Mouse (Mus musculus) embryonic fibroblast, embryonic 13.5 days (primary cell): ENCODE data around the gene Pbx4. TPM values are rescaled to one million over a fixed set of nuclear protein-coding genes. Genes with fewer than 3 reads are reported as not detected.

ENCODE experiments used
- H3K27ac ChIP-seq: 2 replicates; pipeline ENCODE4 v1.5.1; 2012; ENCODE audit warnings: low read length, control low read depth, inconsistent platforms; ENCODE audit not compliant: insufficient read depth
- H3K4me1 ChIP-seq: 2 replicates; pipeline ENCODE4 v1.6.1; 2011; ENCODE audit warnings: low read length; ENCODE audit not compliant: control insufficient read depth, insufficient read depth
- H3K4me3 ChIP-seq: 2 replicates; pipeline ENCODE4 v1.5.1; 2011; ENCODE audit warnings: mild to moderate bottlenecking, control low read depth, low read length; ENCODE audit not compliant: insufficient read depth
- CTCF ChIP-seq: IDR thresholded peaks from 2 replicates; pipeline ENCODE4 v1.5.1; 2011; ENCODE audit warnings: mild to moderate bottlenecking, control low read depth, low read length, moderate library complexity, borderline replicate concordance; ENCODE audit not compliant: insufficient read depth
- POLR2A ChIP-seq: IDR thresholded peaks from 2 replicates; pipeline ENCODE4 v1.6.1; 2011; ENCODE audit warnings: low read depth, mild to moderate bottlenecking, control low read depth, low read length, moderate library complexity
- polyA plus RNA-seq: library from polyadenylated mRNA; stranded (reverse); fragments of >200 nt; gene quantifications from 2 replicates; pipeline ENCODE4 v1.2.4, GENCODE M21; 2011; ENCODE audit warnings: low read depth; ENCODE audit not compliant: missing spikeins, insufficient read length

The Pbx4 gene
- polyA plus RNA-seq, 1 experiment = 3.6 TPM

DNA sequence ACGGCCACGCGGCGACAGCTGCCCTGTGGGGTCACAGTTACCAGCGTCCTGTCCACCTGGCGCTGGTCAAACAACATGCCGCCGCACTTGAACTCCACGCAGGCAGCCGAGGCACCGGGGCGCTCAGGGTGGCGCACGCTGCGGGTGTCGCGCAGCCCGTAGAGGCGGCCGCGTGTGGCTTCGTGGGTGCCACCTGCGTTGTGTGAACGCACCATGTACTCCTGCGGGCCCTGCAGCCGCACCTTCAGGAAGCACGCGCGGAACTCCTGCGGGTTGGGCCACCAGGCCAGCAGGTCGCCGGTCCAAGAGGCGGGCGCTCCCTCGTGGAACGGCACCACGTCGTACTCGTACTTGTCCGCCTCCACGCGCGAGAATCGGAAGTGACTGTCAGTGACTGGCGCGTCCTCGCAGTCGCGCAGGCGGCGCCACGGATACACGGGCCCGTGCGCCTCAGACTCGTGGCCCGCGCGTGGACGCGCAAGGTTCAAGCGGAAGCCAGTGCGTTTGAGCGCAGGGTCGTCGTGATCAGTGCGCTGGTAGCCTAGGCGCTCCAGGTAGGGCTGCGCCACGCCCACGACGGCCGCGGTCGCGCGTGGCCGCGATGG, 49.1 kb downstream of the Pbx4 start:
- Histone ChIP-seq H3K4me3 (no peak overlapping the region), H3K27ac (no peak overlapping the region), H3K4me1 (no peaks in the 10 kb centered on the region)
- no peak for TF ChIP-seq POLR2A
- no peak for TF ChIP-seq CTCF

DNA sequence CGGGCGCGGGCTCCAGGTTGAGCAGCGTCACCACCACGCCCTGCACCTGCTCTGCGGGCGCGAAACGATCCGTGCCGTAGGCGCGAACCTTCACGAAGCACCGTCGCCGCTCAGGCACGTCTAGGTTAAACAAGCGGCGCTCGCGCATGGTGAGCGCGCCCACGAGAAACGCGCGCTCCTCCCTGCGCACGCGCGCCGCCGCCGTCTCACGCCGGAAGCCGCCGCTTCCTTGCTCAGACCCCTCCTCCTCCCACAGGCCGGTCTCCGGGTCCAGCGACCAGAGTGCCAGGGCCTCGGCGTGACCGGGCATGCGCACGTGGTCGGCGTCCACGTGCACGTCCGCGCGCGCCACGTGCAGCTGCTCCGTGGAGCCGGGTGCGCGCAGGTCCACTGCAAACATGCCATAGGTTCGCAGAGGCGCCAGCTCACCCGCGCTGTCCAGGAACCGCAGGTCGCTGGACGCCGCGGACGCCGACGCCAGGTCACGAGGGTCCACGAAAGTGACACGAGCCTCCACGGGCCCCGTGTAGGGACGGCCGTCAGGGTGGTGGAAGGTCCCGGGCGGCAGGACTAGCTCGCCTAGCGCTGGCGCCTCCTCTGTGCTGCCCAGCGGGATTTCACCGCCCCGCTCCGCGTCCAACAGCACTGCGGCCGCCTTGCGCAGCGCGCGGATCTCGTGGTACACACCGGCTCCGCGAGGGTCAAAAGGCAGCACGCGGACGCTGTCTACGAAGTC, 49.9 kb downstream of the Pbx4 start:
- TF ChIP-seq CTCF (no peak), POLR2A (no peak)
- Histone ChIP-seq H3K27ac (no peak overlapping the region), H3K4me3 (no peak overlapping the region), H3K4me1 (no peaks in the 10 kb centered on the region)

DNA sequence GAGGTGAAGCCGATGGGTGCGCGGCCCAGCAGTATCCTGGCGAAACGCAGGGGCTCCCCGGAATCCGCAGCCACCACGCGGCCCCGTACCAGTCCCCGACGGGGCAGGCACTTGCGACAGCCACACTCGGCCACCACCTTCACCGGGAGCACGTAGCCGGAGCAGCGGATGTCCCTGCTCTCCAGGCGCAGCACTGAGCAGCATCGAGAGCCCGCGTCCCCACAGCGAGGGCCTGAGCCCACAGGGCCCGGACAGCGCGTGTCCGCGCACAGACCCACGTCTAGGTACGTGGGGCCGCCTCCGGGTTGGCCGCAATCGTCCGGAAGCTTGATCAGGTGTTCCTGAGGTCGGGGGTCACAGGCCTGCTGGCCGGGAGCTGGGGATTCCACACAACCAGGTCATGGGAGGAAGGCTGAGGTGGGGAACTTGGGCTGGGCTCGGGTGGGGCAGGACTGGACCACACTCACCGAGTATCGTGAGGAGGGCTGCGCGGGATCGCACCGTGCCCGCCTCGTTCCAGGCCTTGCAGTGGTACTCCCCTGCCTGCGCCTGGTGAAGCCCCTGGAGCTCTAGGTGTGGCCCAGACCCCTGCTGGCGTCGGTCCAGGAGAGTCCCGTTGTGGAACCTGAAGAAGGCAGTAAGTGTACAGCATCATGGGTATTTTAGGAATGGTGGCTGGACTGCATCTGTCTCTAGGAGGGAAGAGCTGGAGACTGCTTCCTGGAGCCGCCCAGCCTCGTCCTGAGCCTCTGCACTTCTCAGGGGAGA, 50.7 kb downstream of the Pbx4 start:
- H3K27ac ChIP-seq = no peak overlapping the region
- TF ChIP-seq CTCF = no peak
- no peak for TF ChIP-seq POLR2A
- H3K4me1 ChIP-seq = no peaks in the 10 kb centered on the region
- no peak overlapping the region for H3K4me3 ChIP-seq

DNA sequence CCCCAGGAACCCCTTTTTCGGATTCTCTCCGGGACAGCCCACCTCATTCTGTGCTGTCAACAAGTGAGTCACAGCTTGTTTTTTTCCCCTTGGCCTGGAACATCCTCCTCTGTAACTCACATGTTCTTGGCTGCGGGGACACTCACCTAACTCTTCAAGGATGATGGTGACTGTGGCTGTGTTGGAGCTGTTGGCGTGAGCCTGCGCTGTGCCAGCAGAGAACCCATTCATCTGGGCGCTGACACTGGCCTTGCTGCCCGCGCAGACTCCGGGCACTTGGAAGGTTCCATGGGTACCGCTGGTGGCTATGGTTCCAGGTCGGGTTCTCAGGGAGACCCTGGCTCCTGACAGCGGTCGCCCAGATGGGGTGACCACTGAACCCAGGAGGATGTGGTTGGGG, 51.9 kb downstream of the Pbx4 start:
- TF ChIP-seq CTCF (no peak), POLR2A (no peak)
- Histone ChIP-seq H3K4me3 (no peak overlapping the region), H3K27ac (no peak overlapping the region), H3K4me1 (no peaks in the 10 kb centered on the region)

DNA sequence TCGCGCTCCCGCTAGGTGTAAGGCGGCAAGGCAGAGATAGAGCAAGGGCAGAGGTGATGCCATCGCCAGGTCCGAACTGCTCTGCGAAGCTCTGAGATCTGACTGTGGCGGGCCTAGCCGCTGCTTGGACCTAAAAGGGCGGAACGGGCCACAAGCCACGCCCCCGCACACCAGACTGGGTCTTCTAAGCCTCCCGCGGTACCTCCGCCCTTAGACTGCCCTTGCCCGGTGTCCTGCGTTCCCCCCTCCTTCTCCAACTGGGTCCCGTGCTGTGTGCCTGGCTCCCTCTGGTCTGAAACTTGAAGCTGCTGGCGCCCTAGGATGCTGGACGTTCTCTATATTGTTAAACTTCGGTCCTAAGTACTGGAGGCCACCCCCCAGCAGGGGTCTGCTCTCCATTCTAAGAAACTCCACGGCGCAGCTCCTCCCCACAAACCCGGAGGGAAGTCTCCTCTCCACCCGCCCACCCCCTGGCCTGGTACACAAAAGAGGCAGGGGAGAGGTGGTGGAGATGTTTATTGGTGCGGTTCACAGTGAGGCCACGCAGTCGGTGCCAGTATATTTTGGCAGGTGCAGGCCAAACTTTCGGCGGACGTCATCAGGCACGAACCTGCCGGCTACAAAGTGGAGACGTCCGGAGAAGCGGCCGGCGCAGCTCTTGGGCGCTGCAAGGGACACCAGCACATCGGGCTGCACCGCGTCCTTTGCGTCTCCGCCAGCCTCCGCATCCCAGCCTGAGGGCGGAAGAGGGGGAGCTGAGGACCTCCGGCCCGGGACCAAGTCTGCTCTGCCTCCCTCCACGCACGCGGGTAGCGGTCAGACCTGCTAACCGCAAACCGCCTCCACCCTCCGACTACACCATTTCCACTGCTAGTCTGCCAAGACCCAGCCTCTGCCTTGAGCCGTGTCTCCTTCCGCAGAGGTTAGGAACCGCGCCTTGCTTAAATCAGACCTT, 55.3 kb downstream of the Pbx4 start, which contains the start of gene Cilp2:
Gene Cilp2 (minus strand): TSS at position 399 of the 955 bp plus-strand sequence.
- no peak for TF ChIP-seq POLR2A
- TF ChIP-seq CTCF = no peak
- no peak within 1 kb of the TSS for H3K27ac ChIP-seq
- H3K4me3 ChIP-seq = peak within 1 kb of the TSS; percentile 4; the same call in 1 of the 2 replicates
- H3K4me1 ChIP-seq = no peaks in the 10 kb centered on the region

DNA sequence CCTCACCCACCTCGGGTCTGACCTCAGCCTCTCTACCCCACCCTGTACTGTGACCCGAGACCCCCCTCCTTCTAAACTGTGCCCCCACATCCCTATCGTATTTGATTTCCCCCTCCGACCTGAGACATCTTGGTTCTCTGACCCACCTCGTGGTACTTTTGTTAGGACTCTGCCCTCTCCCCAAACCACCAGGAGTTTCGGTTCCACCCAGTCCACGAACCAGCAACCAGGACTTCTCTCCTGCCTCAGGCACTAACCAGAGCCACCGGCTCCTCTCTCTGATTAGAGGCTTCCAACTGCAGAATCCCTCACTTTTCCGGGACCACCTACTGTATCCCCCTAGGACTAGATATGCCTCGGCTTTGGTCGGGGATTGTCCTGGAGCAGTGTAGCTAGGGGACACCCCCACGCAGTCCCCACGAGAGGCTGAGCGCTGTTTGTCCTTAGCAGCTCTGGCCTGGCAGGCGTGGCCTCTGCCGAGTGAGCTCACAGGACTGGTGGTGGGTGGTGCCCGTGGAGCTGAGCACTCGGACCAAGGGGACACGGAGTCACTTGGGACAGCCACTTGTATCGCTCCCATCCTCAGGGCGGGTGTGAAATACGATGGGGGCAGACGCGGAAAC, 56.1 kb downstream of the Pbx4 start:
- TF ChIP-seq CTCF = no peak
- TF ChIP-seq POLR2A = no peak
- Histone ChIP-seq H3K4me3 (no peak overlapping the region), H3K27ac (no peak overlapping the region)

DNA sequence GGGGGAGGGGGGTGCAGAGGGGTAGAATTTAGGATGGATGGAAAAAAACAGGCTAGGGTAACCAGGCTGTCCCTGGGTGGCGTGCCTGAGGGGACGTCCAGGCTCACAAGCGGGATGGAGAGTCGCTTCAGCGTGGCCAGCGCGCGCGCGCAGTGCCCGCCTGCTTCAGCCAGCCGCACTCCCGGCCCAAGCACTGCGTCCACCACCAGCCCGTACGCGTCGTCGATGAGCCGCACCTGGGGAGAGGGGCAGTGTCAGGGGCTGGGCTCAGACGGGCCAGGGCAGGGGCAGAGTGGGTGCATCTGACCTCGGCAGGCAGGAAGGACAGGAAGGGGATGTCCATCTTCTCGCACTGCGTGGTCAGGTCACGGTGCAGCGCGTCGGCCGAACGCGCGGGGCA, 56.6 kb downstream of the Pbx4 start:
- no peak overlapping the region for H3K4me3 ChIP-seq

More for the DNA sequence above, 56.1 kb downstream of the Pbx4 start:
- H3K4me1 ChIP-seq = no peaks in the 10 kb centered on the region

DNA sequence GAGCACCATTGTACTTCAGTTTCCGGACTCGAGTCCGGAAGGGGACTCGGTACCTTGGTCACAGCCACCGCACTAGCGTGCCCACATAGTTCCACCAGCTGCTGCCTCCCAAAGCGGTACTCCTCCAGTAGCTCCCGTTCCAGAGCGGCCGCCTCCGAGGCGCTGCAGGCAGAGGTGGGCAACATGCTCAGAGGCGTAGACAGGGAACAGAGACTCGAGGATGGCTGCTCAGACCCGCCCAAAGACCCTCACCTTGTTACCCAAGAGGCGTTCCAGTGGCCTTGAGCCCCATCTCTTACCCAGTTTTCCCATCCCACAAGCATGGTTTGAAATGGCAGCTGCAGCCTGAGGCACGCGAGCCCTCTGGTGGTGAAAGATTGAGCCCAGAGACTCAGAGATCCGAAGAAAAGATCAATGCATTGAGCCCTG, 58.5 kb downstream of the Pbx4 start:
- H3K4me1 ChIP-seq = no peaks in the 10 kb centered on the region
- no peak overlapping the region for H3K27ac ChIP-seq
- H3K4me3 ChIP-seq = no peak overlapping the region
- TF ChIP-seq CTCF (peak; percentile 64; the same call in 1 of the 2 replicates), POLR2A (no peak)

More for the DNA sequence above, 56.6 kb downstream of the Pbx4 start:
- TF ChIP-seq CTCF = no peak
- TF ChIP-seq POLR2A = no peak
- no peak overlapping the region for H3K27ac ChIP-seq
- H3K4me1 ChIP-seq = no peaks in the 10 kb centered on the region

DNA sequence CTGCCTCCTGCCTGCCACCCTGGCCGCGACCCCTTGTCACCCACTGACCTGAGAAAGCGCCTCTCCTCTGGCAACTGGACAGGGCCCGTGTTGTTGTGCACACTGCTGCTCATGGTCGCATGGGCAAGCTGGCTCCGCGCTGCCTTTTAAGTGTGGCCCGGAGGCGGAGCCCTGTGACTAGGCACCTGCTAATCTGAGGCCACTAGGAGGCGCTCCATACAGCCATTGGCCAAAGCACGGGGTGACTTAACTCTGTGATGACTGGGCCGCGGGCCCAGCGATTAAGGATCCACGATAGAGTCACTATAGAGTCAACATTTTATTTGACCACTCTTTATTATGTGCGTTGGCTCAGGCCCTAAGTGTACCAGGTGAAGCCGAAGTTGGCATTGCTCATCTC, 61.6 kb downstream of the Pbx4 start:
- H3K27ac ChIP-seq = no peak overlapping the region
- no peaks in the 10 kb centered on the region for H3K4me1 ChIP-seq
- no peak for TF ChIP-seq POLR2A
- TF ChIP-seq CTCF = peak; percentile 36; the same call in 1 of the 2 replicates
- no peak overlapping the region for H3K4me3 ChIP-seq
